Mouse (Mus musculus): ENCODE data around the gene Lhx2.

The Lhx2 gene

GRCm38 (mm10) chr2:38338990-38339909 is at the start of gene Lhx2:
Gene Lhx2 (plus strand): TSS chr2:38339281.
- no peak for DNase-seq

GRCm38 (mm10) chr2:38291526-38291925 is 47.6 kb upstream of the Lhx2 start:
- DNase-seq, result no peak

GRCm38 (mm10) chr2:38295939-38296338 is 43.1 kb upstream of the Lhx2 start:
- DNase-seq, result no peak

- DNase-seq, result no peak
These were observed 38.1 kb upstream of the Lhx2 start for GRCm38 (mm10) chr2:38300941-38301340.

- no peak for DNase-seq
These were observed 33.9 kb upstream of the Lhx2 start for GRCm38 (mm10) chr2:38305152-38305551.

GRCm38 (mm10) chr2:38312921-38313320 is 26.2 kb upstream of the Lhx2 start:
- no peak for DNase-seq

- DNase-seq, result no peak
These were observed 25.7 kb upstream of the Lhx2 start for GRCm38 (mm10) chr2:38313399-38313798.

- DNase-seq, result no peak
These were observed 20.0 kb upstream of the Lhx2 start for GRCm38 (mm10) chr2:38319086-38319485.

GRCm38 (mm10) chr2:38320911-38321310 is 18.2 kb upstream of the Lhx2 start:
- no peak for DNase-seq

- no peak for DNase-seq
These were observed 15.7 kb upstream of the Lhx2 start for GRCm38 (mm10) chr2:38323380-38323779.

- no peak for DNase-seq
These were observed 12.4 kb upstream of the Lhx2 start for GRCm38 (mm10) chr2:38326671-38327070.

- no peak for DNase-seq
These were observed 5.4 kb upstream of the Lhx2 start for GRCm38 (mm10) chr2:38333586-38334119.

- no peak for DNase-seq
These were observed 2.5 kb upstream of the Lhx2 start for GRCm38 (mm10) chr2:38336606-38337005.

- DNase-seq, result no peak
These were observed 1.9 kb upstream of the Lhx2 start for GRCm38 (mm10) chr2:38337091-38337640.

GRCm38 (mm10) chr2:38337681-38338080 is 1.4 kb upstream of the Lhx2 start:
- DNase-seq, result no peak

- DNase-seq, result no peak
These were observed 641 bp upstream of the Lhx2 start for GRCm38 (mm10) chr2:38338348-38338932.

- DNase-seq, result no peak
These were observed 987 bp downstream of the Lhx2 start for GRCm38 (mm10) chr2:38339910-38340625.

GRCm38 (mm10) chr2:38340626-38341200 is 1.6 kb downstream of the Lhx2 start:
- no peak for DNase-seq

- no peak for DNase-seq
These were observed 4.5 kb downstream of the Lhx2 start for GRCm38 (mm10) chr2:38343573-38343972.

GRCm38 (mm10) chr2:38344727-38345126 is 5.6 kb downstream of the Lhx2 start:
- no peak for DNase-seq

GRCm38 (mm10) chr2:38346417-38346816 is 7.3 kb downstream of the Lhx2 start:
- DNase-seq, result no peak

All from liver (tissue).